Comparison of ENCODE assay signal across 9 mouse cellular contexts in genomic region chr15:99094631-99095270, GRCm38 (mm10). TPM values are rescaled to one million over a fixed set of nuclear protein-coding genes. Genes with fewer than 3 reads are reported as not detected.
DNase-seq lines count a peak whose midpoint lies in the region; ATAC-seq and TF ChIP-seq lines count a peak whose summit lies in the region.
"Had no signal": no experiment of that assay in that cellular context is flagged by ENCODE, and none has a peak within 500 bp of the region (broad histone marks: within the 10 kb centered on the region; RNA-seq: fewer than 3 reads in every experiment).

No protein-coding gene starts in this region.

- no peaks in the 10 kb centered on the region for H3K9me3 ChIP-seq in heart, embryonic 14.5 days (ENCODE audit: control insufficient read depth, low read length)
- H3K9me3 ChIP-seq in limb, embryonic 11.5 days (ENCODE audit: control insufficient read depth, low read length) = no peaks in the 10 kb centered on the region
- no peaks in the 10 kb centered on the region for H3K9me3 ChIP-seq in stomach, embryonic 16.5 days (replicated peaks; ENCODE audit: control insufficient read depth, low read length)

- no peak for TF ChIP-seq CTCF in heart, adult 2 months (IDR thresholded peaks at IDR 0.05)

- H3K4me3 ChIP-seq in heart, embryonic 14.5 days (ENCODE audit: control insufficient read depth in 1 of 2, insufficient read depth in 1 of 2, low read depth in 1 of 2, low read length in 2 of 2) = no peak overlapping the region; a peak in 1 of 4 replicates
- H3K4me3 ChIP-seq in heart, adult 2 months = no peak overlapping the region
- no peak overlapping the region for H3K4me3 ChIP-seq in limb, embryonic 11.5 days (ENCODE audit: low read depth, low read length)
- H3K4me3 ChIP-seq in stomach, embryonic 16.5 days (replicated peaks; ENCODE audit: low read length) = no peak overlapping the region

- peaks cover 13 to 37% of the 10 kb centered on the region in 2 experiments for H3K4me1 ChIP-seq in heart, embryonic 14.5 days (ENCODE audit: control insufficient read depth in 2 of 2, insufficient read depth in 2 of 2, low read length in 2 of 2)
- H3K4me1 ChIP-seq in heart, adult 2 months (ENCODE audit: control insufficient read depth, insufficient read depth, low read length) = peaks cover 3% of the 10 kb centered on the region
- H3K4me1 ChIP-seq in limb, embryonic 11.5 days (ENCODE audit: control insufficient read depth, insufficient read depth, low read length) = peaks cover 34% of the 10 kb centered on the region
- H3K4me1 ChIP-seq in stomach, embryonic 16.5 days (ENCODE audit: control insufficient read depth, insufficient read depth, low read length) = peaks cover 30% of the 10 kb centered on the region

- WGBS in heart, embryonic 14.5 days = 4% methylated on average over 27 of the region's 27 CpGs
- 13% methylated on average over 27 of the region's 27 CpGs for WGBS in heart, adult 2 months
- WGBS in limb, embryonic 11.5 days = under 1% methylated on average over 27 of the region's 27 CpGs
- WGBS in stomach, embryonic 16.5 days = 2% methylated on average over 27 of the region's 27 CpGs

- no peaks in the 10 kb centered on the region for H3K79me2 ChIP-seq in heart, adult 2 months (replicated peaks; ENCODE audit: control insufficient read depth, insufficient read depth, low read length)

- no peak overlapping the region for H3K9ac ChIP-seq in heart, embryonic 14.5 days (ENCODE audit: low read length)
- H3K9ac ChIP-seq in heart, adult 2 months (ENCODE audit: low read depth, low read length) = no peak overlapping the region
- no peak overlapping the region for H3K9ac ChIP-seq in limb, embryonic 11.5 days (ENCODE audit: low read length)
- no peak overlapping the region; the same call in 1 of the 2 replicates for H3K9ac ChIP-seq in stomach, embryonic 16.5 days (ENCODE audit: low read length)

- H3K36me3 ChIP-seq in heart, embryonic 14.5 days (ENCODE audit: control insufficient read depth, insufficient read depth, low read length) = no peaks in the 10 kb centered on the region
- H3K36me3 ChIP-seq in heart, adult 2 months (ENCODE audit: control insufficient read depth, insufficient read depth, low read length) = no peaks in the 10 kb centered on the region
- no peaks in the 10 kb centered on the region for H3K36me3 ChIP-seq in limb, embryonic 11.5 days (ENCODE audit: control insufficient read depth, insufficient read depth, low read length)
- no peaks in the 10 kb centered on the region for H3K36me3 ChIP-seq in stomach, embryonic 16.5 days (ENCODE audit: control insufficient read depth, insufficient read depth, low read length)

- ATAC-seq in heart, embryonic 14.5 days (ENCODE audit: insufficient number of reproducible peaks, insufficient read depth, low FRiP score, low read depth) = no peak
- ATAC-seq in limb, embryonic 11.5 days (ENCODE audit: insufficient number of reproducible peaks, low FRiP score, low TSS enrichment, low read depth) = no peak
- no peak for ATAC-seq in stomach, embryonic 16.5 days (ENCODE audit: insufficient read depth, low FRiP score)

- peak overlapping the region; percentile 35 for H3K4me2 ChIP-seq in heart, embryonic 14.5 days (ENCODE audit: low read length)
- no peak overlapping the region for H3K4me2 ChIP-seq in limb, embryonic 11.5 days (ENCODE audit: low read depth, severe bottlenecking)
- 0 out of 2 replicates have a peak overlapping the region, but pooled peaks have one; percentile 24 for H3K4me2 ChIP-seq in stomach, embryonic 16.5 days (ENCODE audit: low read depth, low read length)

- intact Hi-C loops in heart, adult 2 months (cut with DNase I) = no loop called here

- no peak overlapping the region for H3K27ac ChIP-seq in heart, embryonic 14.5 days (replicated peaks in 1 of 2; ENCODE audit: control insufficient read depth in 1 of 2, insufficient read depth in 1 of 2, low read depth in 2 of 2, low read length in 2 of 2)
- no peak overlapping the region for H3K27ac ChIP-seq in heart, adult 2 months
- no peak overlapping the region for H3K27ac ChIP-seq in limb, embryonic 11.5 days (replicated peaks; ENCODE audit: low read depth, low read length)
- H3K27ac ChIP-seq in stomach, embryonic 16.5 days (ENCODE audit: low read length) = no peak overlapping the region

- no peak for TF ChIP-seq EP300 in heart, adult 2 months (IDR thresholded peaks at IDR 0.05; ENCODE audit: insufficient read depth, low read depth, low read length)

- peaks cover 89% of the 10 kb centered on the region for H3K27me3 ChIP-seq in heart, embryonic 14.5 days (ENCODE audit: control insufficient read depth, insufficient read depth, low read length)
- peaks cover 18% of the 10 kb centered on the region for H3K27me3 ChIP-seq in heart, adult 2 months (ENCODE audit: control insufficient read depth, insufficient read depth, low read length)
- peaks cover 94% of the 10 kb centered on the region for H3K27me3 ChIP-seq in limb, embryonic 11.5 days (ENCODE audit: control insufficient read depth, insufficient read depth, low read length)
- peaks cover 88% of the 10 kb centered on the region for H3K27me3 ChIP-seq in stomach, embryonic 16.5 days (ENCODE audit: control insufficient read depth, insufficient read depth, low read length)

- TF ChIP-seq POLR2A in heart, adult 2 months (IDR thresholded peaks at IDR 0.05; ENCODE audit: insufficient read depth, low read depth, low read length) = no peak

- DNase-seq in heart, adult 2 months = no peak
- DNase-seq in right cerebral cortex, postnatal 4 days = peak; percentile 45
- no peak for DNase-seq in right cerebral cortex, postnatal 36 days (ENCODE audit: low spot score in 2 of 2)
- DNase-seq in limb, embryonic 11.5 days (ENCODE audit: low spot score) = peak; percentile 56
- DNase-seq in thymus, postnatal 4 days = no peak
- no peak for DNase-seq in liver

RNA-seq across cellular contexts. Expression of gene Dnajc22, which starts 1.8 kb away (rescaled TPM):
- polyA plus RNA-seq in heart, embryonic 14.5 days (2014; fragmentation: Nextera tagmentation; extraction: Ambion mirVana) = 0.93 and 1.3 TPM in 2 replicates
- total RNA-seq in heart, adult 2 months (2021) = under 1 TPM; 0.44 to 0.57 TPM
- polyA plus RNA-seq in heart, adult 2 months (2012; rRNA removed) = 0.18 and 0.35 TPM in 2 replicates
- 0.61 and 0.62 TPM in 2 replicates for polyA plus RNA-seq in limb, embryonic 11.5 days (2014; fragmentation: Nextera tagmentation; extraction: Ambion mirVana)
- polyA plus RNA-seq in stomach, embryonic 16.5 days (2015; fragmentation: Nextera tagmentation; extraction: Ambion mirVana) = 14.1 TPM in 2 replicates

RNA-seq across cellular contexts. Expression of gene C1ql4, which starts 7.1 kb away (rescaled TPM):
- 0.27 and 0.41 TPM in 2 replicates for polyA plus RNA-seq in heart, embryonic 14.5 days (2014; fragmentation: Nextera tagmentation; extraction: Ambion mirVana)
- not detected for total RNA-seq in heart, adult 2 months (2021)
- polyA plus RNA-seq in heart, adult 2 months (2012; rRNA removed) = not detected in 2 replicates
- not detected in 2 replicates for polyA plus RNA-seq in limb, embryonic 11.5 days (2014; fragmentation: Nextera tagmentation; extraction: Ambion mirVana)
- not detected in 2 replicates for polyA plus RNA-seq in stomach, embryonic 16.5 days (2015; fragmentation: Nextera tagmentation; extraction: Ambion mirVana)
- polyA plus RNA-seq: liver, embryonic 16.5 days had no signal

RNA-seq across cellular contexts. Expression of gene Troap, which starts 20.4 kb away (rescaled TPM):
- 14.8 and 16.5 TPM in 2 replicates for polyA plus RNA-seq in heart, embryonic 14.5 days (2014; fragmentation: Nextera tagmentation; extraction: Ambion mirVana)
- total RNA-seq in heart, adult 2 months (2021) = under 1 TPM in 1 of 2 experiments, not detected in 1; 0.31 TPM
- polyA plus RNA-seq in heart, adult 2 months (2012; rRNA removed) = 0.18 and 0.53 TPM in 2 replicates
- 33.4 and 37.2 TPM in 2 replicates for polyA plus RNA-seq in limb, embryonic 11.5 days (2014; fragmentation: Nextera tagmentation; extraction: Ambion mirVana)
- polyA plus RNA-seq in stomach, embryonic 16.5 days (2015; fragmentation: Nextera tagmentation; extraction: Ambion mirVana) = 25.6 and 26.4 TPM in 2 replicates

RNA-seq across cellular contexts. Expression of gene Spats2, which starts 31.0 kb away (rescaled TPM):
- polyA plus RNA-seq in heart, embryonic 14.5 days (2014; fragmentation: Nextera tagmentation; extraction: Ambion mirVana) = 34.8 and 35.9 TPM in 2 replicates
- 1 to 10 TPM; 6.6 to 6.7 TPM for total RNA-seq in heart, adult 2 months (2021)
- polyA plus RNA-seq in heart, adult 2 months (2012; rRNA removed) = 5.3 and 6.7 TPM in 2 replicates
- 69.2 and 70.1 TPM in 2 replicates for polyA plus RNA-seq in limb, embryonic 11.5 days (2014; fragmentation: Nextera tagmentation; extraction: Ambion mirVana)
- polyA plus RNA-seq in stomach, embryonic 16.5 days (2015; fragmentation: Nextera tagmentation; extraction: Ambion mirVana) = 18.3 and 20.2 TPM in 2 replicates

RNA-seq across cellular contexts. Expression of gene Prph, which starts 39.8 kb away (rescaled TPM):
- 0.36 and 3.2 TPM in 2 replicates for polyA plus RNA-seq in heart, embryonic 14.5 days (2014; fragmentation: Nextera tagmentation; extraction: Ambion mirVana)
- total RNA-seq in heart, adult 2 months (2021) = under 1 TPM; 0.13 to 0.80 TPM
- polyA plus RNA-seq in heart, adult 2 months (2012; rRNA removed) = 1.00 and 2.1 TPM in 2 replicates
- 0.10 and 0.11 TPM in 2 replicates for polyA plus RNA-seq in limb, embryonic 11.5 days (2014; fragmentation: Nextera tagmentation; extraction: Ambion mirVana)
- 24.4 and 25.4 TPM in 2 replicates for polyA plus RNA-seq in stomach, embryonic 16.5 days (2015; fragmentation: Nextera tagmentation; extraction: Ambion mirVana)

Comparison
In these comparisons a context has a peak if more than half of its experiments do, and no peak if none do; other contexts are left out.
1. DNase-seq: peak in right cerebral cortex, postnatal 4 days (single experiment) and limb, embryonic 11.5 days (single experiment); none in heart, adult 2 months (0 of 2), right cerebral cortex, postnatal 36 days (0 of 2), thymus, postnatal 4 days (single experiment) and liver (single experiment).
2. RNA of gene Troap, which starts 20.4 kb away (polyA plus RNA-seq): 33.4 to 37.2 TPM in limb, embryonic 11.5 days, 25.6 to 26.4 TPM in stomach, embryonic 16.5 days and 14.8 to 16.5 TPM in heart, embryonic 14.5 days; 0.18 to 0.53 TPM in heart, adult 2 months; every median in the first group is over 10 times any median in the second.